Mouse (Mus musculus) limb, embryonic 11.5 days (tissue): ENCODE results near the gene Ada. TPM values are rescaled to one million over a fixed set of nuclear protein-coding genes. Genes with fewer than 3 reads are reported as not detected.

Experiments used
- ATAC-seq: fragments of 200-750 bp; cut with Nextera tagmentation; 2 replicates; pipeline ENCODE4 v1.8.0; 2017; ENCODE audit warnings: low read depth; ENCODE audit not compliant: insufficient number of reproducible peaks, low FRiP score, low TSS enrichment
- DNase-seq: peaks from one replicate; pipeline ENCODE4 v3.0.0-alpha.2; 2015; ENCODE audit warnings: low spot score
- H3K27ac ChIP-seq: fragments of 300-500 bp; sonication (generic); replicated peaks from 2 replicates; pipeline ENCODE4 v1.5.1; 2014; ENCODE audit warnings: low read depth, mild to moderate bottlenecking, low read length
- H3K27me3 ChIP-seq: fragments of 300-500 bp; sonication (generic); 2 replicates; pipeline ENCODE4 v1.6.1; 2014; ENCODE audit warnings: mild to moderate bottlenecking, low read length, mixed read lengths; ENCODE audit not compliant: control insufficient read depth, insufficient read depth
- H3K36me3 ChIP-seq: fragments of 300-500 bp; sonication (generic); 2 replicates; pipeline ENCODE4 v1.6.1; 2014; ENCODE audit warnings: mild to moderate bottlenecking, low read length, moderate library complexity, mixed read lengths; ENCODE audit not compliant: control insufficient read depth, insufficient read depth
- H3K4me1 ChIP-seq: fragments of 300-500 bp; sonication (generic); 2 replicates; pipeline ENCODE4 v1.6.1; 2014; ENCODE audit warnings: low read length, mixed read lengths; ENCODE audit not compliant: control insufficient read depth, insufficient read depth
- H3K4me2 ChIP-seq: fragments of 300-500 bp; sonication (generic); 2 replicates; pipeline ENCODE4 v1.6.1; 2014; ENCODE audit warnings: low read depth, mild to moderate bottlenecking, moderate library complexity; ENCODE audit not compliant: severe bottlenecking
- H3K4me3 ChIP-seq: fragments of 300-500 bp; sonication (generic); 2 replicates; pipeline ENCODE4 v1.5.1; 2014; ENCODE audit warnings: low read depth, low read length
- H3K9ac ChIP-seq: fragments of 300-500 bp; sonication (generic); 2 replicates; pipeline ENCODE4 v1.6.1; 2014; ENCODE audit warnings: mild to moderate bottlenecking, low read length
- H3K9me3 ChIP-seq: fragments of 300-500 bp; sonication (generic); 2 replicates; pipeline ENCODE4 v1.6.1; 2016; ENCODE audit warnings: low read length; ENCODE audit not compliant: control insufficient read depth
- WGBS: fragments of 180-500 bp; shearing (Covaris S2); extraction: QIAGEN DNeasy Blood & Tissue Kit; methylation state at CpG from one replicate; pipeline ENCODE4 v1.1.7; 2014; 5-methylcytosine and 5-hydroxymethylcytosine counted together
- polyA plus RNA-seq: library from polyadenylated mRNA; unstranded; fragments of >200 nt; fragmentation: Nextera tagmentation; extraction: Ambion mirVana; gene quantifications from 2 replicates; pipeline ENCODE4 v1.2.1, GENCODE M21; 2014

Gene Ada
- polyA plus RNA-seq, 1 experiment from 2014 or later, result 9.7 TPM

DNA sequence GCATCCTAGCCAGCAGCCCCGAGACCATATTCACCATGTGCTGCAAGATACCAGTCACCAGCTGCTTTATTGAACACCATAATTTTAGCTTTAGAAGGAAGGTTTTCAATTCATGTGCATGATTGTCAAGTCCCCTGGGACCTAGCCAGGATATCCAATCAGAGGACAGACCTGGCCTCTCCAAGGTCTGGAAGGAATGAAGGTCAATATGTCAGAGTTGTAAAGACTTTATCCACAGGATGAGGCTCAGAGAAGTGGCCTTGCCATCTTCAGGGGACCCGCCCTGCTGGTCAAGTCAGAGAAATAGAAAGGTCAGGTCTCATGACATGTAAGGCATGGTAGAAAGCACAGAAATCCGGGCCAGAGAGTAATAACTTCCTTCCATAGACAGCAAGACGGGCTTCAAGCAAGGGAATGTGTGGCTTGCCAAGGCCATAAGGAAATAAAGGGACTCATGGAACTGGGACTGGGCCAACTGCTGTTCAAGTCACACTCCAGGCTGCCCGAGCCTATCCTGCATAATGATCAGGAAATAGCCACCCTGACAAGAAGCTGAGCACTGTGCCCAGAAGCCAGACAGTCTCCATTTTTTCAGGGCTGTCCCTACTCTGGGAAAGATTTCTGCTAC, 23.2 kb downstream of the Ada start:
- peaks cover 8% of the 10 kb centered on the region; the same call in 1 of the 2 replicates for H3K36me3 ChIP-seq
- ATAC-seq (no peak), DNase-seq (no peak)
- H3K4me1 ChIP-seq, result no peaks in the 10 kb centered on the region
- no peak overlapping the region for H3K27ac ChIP-seq
- no peak overlapping the region for H3K4me2 ChIP-seq
- no peaks in the 10 kb centered on the region for H3K27me3 ChIP-seq
- no peak overlapping the region for H3K4me3 ChIP-seq
- no peak overlapping the region for H3K9ac ChIP-seq
- 78% methylated on average over 5 of the region's 5 CpGs for WGBS
- no peaks in the 10 kb centered on the region for H3K9me3 ChIP-seq

DNA sequence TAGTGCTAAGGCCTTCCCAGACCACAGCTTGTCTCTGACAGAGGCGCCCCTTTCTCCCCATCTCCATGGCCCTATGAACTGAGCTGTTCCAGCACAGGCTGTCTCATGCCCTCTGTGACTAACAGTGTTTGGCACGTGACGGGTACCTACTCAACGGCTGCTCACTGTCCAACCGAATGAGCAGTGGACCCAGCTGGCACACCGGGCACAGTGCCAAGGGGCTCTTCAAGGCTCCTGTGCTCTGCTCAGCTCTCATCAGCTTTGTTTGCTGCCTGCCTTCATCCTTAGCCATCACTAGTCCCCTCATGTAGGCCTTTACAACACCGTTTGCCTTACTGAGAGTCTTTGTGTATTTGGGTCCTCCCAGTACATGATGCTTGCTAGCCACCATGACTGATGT, 27.5 kb downstream of the Ada start:
- 0 out of 2 replicates have a peak, but pooled peaks cover 3% of the 10 kb centered on the region for H3K4me1 ChIP-seq
- no peak overlapping the region for H3K4me3 ChIP-seq
- peaks cover 9% of the 10 kb centered on the region; the same call in 1 of the 2 replicates for H3K36me3 ChIP-seq
- no peak overlapping the region for H3K9ac ChIP-seq
- no peak overlapping the region for H3K4me2 ChIP-seq
- ATAC-seq, result no peak
- no peaks in the 10 kb centered on the region for H3K27me3 ChIP-seq
- H3K9me3 ChIP-seq, result no peaks in the 10 kb centered on the region
- WGBS, result 97% methylated on average over 7 of the region's 7 CpGs
- no peak overlapping the region for H3K27ac ChIP-seq
- no peak for DNase-seq

DNA sequence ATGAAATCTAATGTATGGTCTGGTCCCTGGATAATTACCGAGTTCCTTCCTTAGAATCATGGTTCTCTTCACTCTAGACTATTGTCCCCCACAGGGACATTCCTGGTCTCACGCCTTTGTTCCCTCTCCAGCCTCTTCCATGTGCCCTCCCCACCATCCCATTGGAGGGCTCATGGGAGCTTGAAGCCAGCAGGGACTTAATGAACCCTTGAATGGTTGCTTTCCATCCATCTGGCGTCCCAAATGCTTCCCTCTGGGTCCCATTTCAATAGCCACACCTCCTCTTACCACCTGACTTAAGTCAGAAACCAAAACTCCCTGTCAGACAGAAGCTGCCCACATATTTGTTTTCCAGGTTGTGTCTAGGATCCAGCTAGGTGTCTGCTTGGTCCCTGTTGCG, 30.4 kb downstream of the Ada start:
- Histone ChIP-seq H3K27me3 (no peaks in the 10 kb centered on the region), H3K27ac (no peak overlapping the region), H3K4me1 (0 out of 2 replicates have a peak, but pooled peaks cover 7% of the 10 kb centered on the region), H3K4me2 (no peak overlapping the region), H3K9me3 (no peaks in the 10 kb centered on the region), H3K4me3 (no peak overlapping the region), H3K9ac (0 out of 2 replicates have a peak overlapping the region, but pooled peaks have one; percentile 22), H3K36me3 (peaks cover 6% of the 10 kb centered on the region; the same call in 1 of the 2 replicates)
- ATAC-seq (no peak), DNase-seq (no peak)
- 54% methylated on average over 4 of the region's 4 CpGs for WGBS

DNA sequence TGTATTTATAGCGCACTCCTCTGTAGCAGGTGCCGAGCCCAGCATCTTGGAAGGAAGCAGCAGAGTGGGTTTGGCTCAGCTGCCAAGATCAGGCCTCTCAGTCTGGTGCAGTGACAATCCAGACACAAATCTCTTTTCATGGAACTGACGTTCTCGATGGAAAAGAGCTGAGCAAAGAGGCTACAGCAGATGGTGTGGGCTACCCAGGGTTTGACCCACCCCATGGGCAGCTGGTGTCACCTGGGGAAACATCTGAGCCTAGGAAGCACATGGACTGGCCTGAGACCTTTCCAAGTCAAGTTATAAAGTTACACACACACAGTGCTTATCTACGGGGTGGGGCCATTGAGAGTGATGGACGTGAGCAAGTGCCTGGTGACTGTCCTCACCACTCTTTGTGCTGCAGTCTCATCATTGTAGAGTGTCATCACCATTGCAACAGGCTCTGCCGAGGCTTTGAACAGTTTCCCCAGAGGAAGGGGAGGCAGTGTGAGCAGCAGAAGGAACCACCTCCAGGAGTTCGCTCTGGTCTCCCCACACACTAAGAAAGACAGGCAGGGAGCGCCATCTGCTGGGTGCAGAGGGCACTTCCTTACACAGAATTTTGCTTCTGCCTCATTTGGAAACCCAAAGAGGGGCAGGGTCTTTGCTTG, 31.0 kb downstream of the Ada start:
- no peaks in the 10 kb centered on the region for H3K9me3 ChIP-seq
- H3K9ac ChIP-seq, result no peak overlapping the region
- DNase-seq, result peak; percentile 92
- no peak overlapping the region for H3K4me2 ChIP-seq
- H3K36me3 ChIP-seq, result peaks cover 5% of the 10 kb centered on the region; the same call in 1 of the 2 replicates
- peak; percentile 65; the same call in 1 of the 2 replicates for ATAC-seq
- H3K4me1 ChIP-seq, result 0 out of 2 replicates have a peak, but pooled peaks cover 7% of the 10 kb centered on the region
- H3K4me3 ChIP-seq, result no peak overlapping the region
- H3K27me3 ChIP-seq, result no peaks in the 10 kb centered on the region
- WGBS, result 38% methylated on average over 9 of the region's 9 CpGs
- H3K27ac ChIP-seq, result no peak overlapping the region

DNA sequence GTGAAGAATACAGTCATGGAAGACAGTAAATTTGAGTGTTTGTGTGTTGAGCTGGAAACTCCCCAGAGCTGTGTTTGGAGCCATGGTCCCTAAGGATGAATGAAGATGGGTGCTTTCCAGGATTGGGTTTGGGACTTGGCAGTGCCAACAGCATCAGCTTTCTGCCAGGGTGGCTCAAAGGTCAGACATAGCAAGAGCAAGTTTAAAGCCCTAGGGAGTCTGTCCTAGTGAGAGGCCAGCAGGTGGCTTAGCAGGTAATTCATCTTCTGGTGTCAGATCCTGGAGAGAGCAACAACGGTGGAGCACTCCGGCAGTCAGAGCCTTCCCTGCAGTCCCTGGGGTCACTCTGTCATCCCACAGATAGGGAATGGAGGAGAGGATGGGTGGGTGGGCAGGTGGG, 31.5 kb downstream of the Ada start:
- H3K36me3 ChIP-seq, result peaks cover 4% of the 10 kb centered on the region; the same call in 1 of the 2 replicates
- no peaks in the 10 kb centered on the region for H3K27me3 ChIP-seq
- H3K9ac ChIP-seq, result no peak overlapping the region
- WGBS, result 16% methylated on average over 2 of the region's 2 CpGs
- H3K4me2 ChIP-seq, result no peak overlapping the region
- ATAC-seq, result no peak
- 0 out of 2 replicates have a peak, but pooled peaks cover 7% of the 10 kb centered on the region for H3K4me1 ChIP-seq
- no peaks in the 10 kb centered on the region for H3K9me3 ChIP-seq
- no peak overlapping the region for H3K4me3 ChIP-seq
- H3K27ac ChIP-seq, result no peak overlapping the region
- no peak for DNase-seq

DNA sequence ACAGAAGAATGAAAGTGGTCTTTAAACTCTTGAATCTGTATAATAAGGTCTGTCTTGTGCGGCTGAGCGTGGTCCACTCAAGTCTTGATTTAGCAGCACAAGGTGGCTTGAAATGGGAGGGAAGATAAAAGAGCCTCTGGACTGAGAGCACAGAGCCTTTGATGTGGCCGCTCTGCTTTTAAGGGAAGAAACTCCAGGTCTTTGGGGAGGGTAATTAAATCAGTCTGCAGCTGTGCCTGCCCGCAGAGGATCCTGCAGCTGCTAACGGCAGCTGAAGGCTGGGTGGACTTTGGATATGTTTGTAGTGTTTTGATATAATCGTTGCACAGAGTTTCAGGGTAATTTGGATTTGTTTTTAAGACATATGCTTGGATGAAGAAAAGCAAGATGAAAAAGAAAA, 33.2 kb downstream of the Ada start:
- H3K9ac ChIP-seq, result no peak overlapping the region
- no peak overlapping the region for H3K4me2 ChIP-seq
- no peak overlapping the region for H3K4me3 ChIP-seq
- H3K4me1 ChIP-seq, result 0 out of 2 replicates have a peak, but pooled peaks cover 7% of the 10 kb centered on the region
- 8% methylated on average over 6 of the region's 6 CpGs for WGBS
- no peaks in the 10 kb centered on the region for H3K9me3 ChIP-seq
- peak; percentile 52 for DNase-seq
- peaks cover 4% of the 10 kb centered on the region; the same call in 1 of the 2 replicates for H3K36me3 ChIP-seq
- no peaks in the 10 kb centered on the region for H3K27me3 ChIP-seq
- H3K27ac ChIP-seq, result 0 out of 2 replicates have a peak overlapping the region, but pooled peaks have one; percentile 18
- no peak for ATAC-seq

DNA sequence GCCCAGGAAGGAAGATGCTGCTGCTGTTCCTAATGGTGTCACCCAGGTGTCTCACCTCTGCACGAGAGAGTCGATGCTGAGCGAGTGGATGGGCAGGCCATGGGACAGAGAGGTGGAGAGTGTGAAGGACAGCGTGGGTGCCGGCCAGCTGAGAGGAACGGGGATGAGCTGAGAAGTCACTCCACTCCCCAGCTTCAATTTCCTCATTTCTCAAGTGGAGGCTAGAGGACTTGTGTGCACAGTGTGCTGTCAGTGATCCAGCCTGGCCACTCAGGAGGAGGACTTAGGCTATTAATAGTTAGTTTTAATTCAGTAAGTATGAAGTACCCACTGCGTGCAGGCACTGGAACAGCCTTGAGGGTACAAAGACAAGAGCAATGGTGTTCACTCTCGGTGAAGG, 33.6 kb downstream of the Ada start:
- no peaks in the 10 kb centered on the region for H3K9me3 ChIP-seq
- H3K27ac ChIP-seq, result 0 out of 2 replicates have a peak overlapping the region, but pooled peaks have one; percentile 18
- no peak overlapping the region for H3K4me3 ChIP-seq
- no peak overlapping the region for H3K4me2 ChIP-seq
- no peaks in the 10 kb centered on the region; the same call in 1 of the 2 replicates for H3K36me3 ChIP-seq
- ATAC-seq (no peak), DNase-seq (no peak)
- H3K4me1 ChIP-seq, result 0 out of 2 replicates have a peak, but pooled peaks cover 7% of the 10 kb centered on the region
- WGBS, result 29% methylated on average over 8 of the region's 8 CpGs
- H3K9ac ChIP-seq, result no peak overlapping the region
- H3K27me3 ChIP-seq, result no peaks in the 10 kb centered on the region

DNA sequence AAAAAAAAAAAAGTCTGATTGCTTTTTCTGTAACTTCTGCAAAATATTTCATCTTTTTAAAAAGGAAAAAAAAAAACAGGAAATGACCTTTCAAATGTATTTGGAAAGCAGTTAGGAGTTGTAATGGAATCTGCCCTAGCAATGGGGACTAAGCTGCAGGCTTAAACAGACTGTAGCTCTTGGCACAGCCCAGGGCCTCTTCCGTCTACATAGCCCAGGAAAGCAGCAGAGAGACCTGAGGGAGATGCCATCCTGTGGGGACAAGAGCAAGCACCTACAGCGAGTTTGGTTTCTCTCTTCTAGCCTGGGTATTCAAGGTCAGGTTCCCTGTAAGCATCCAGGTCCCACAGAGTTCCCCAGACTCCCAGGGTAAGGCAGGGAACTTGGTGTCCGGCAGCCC, 36.7 kb downstream of the Ada start:
- Histone ChIP-seq H3K36me3 (no peaks in the 10 kb centered on the region), H3K4me2 (no peak overlapping the region), H3K9ac (no peak overlapping the region), H3K27ac (no peak overlapping the region), H3K27me3 (no peaks in the 10 kb centered on the region), H3K4me3 (no peak overlapping the region), H3K4me1 (0 out of 2 replicates have a peak, but pooled peaks cover 5% of the 10 kb centered on the region), H3K9me3 (no peaks in the 10 kb centered on the region)
- no peak for ATAC-seq
- no peak for DNase-seq
- WGBS, result 89% methylated on average over 3 of the region's 3 CpGs
